Mouse (Mus musculus) hindbrain, embryonic 12.5 days (tissue): Measurements from ENCODE around the gene Ncam1. TPM values are rescaled to one million over a fixed set of nuclear protein-coding genes. Genes with fewer than 3 reads are reported as not detected.

ENCODE experiments used
- ATAC-seq: fragments of 200-750 bp; cut with Nextera tagmentation; 2 replicates; pipeline ENCODE4 v1.8.0; 2017; ENCODE audit warnings: moderate TSS enrichment; ENCODE audit not compliant: low FRiP score
- H3K27ac ChIP-seq: fragments of 300-500 bp; sonication (generic); 2 replicates; pipeline ENCODE4 v1.5.1; 2016; ENCODE audit warnings: mild to moderate bottlenecking
- H3K27me3 ChIP-seq: fragments of 300-500 bp; sonication (generic); 2 replicates; pipeline ENCODE4 v1.6.1; 2016; ENCODE audit warnings: mild to moderate bottlenecking
- H3K36me3 ChIP-seq: fragments of 300-500 bp; sonication (generic); 2 replicates; pipeline ENCODE4 v1.6.1; 2016; ENCODE audit warnings: mild to moderate bottlenecking
- H3K4me1 ChIP-seq: fragments of 300-500 bp; sonication (generic); 2 replicates; pipeline ENCODE4 v1.6.1; 2016
- H3K4me2 ChIP-seq: fragments of 300-500 bp; sonication (generic); replicated peaks from 2 replicates; pipeline ENCODE4 v1.6.1; 2016; ENCODE audit warnings: mild to moderate bottlenecking
- H3K4me3 ChIP-seq: fragments of 300-500 bp; sonication (generic); 2 replicates; pipeline ENCODE4 v1.5.1; 2016; ENCODE audit warnings: mild to moderate bottlenecking
- H3K9ac ChIP-seq: fragments of 300-500 bp; sonication (generic); 2 replicates; pipeline ENCODE4 v1.6.1; 2016; ENCODE audit warnings: mild to moderate bottlenecking, moderate library complexity
- H3K9me3 ChIP-seq: fragments of 300-500 bp; sonication (generic); replicated peaks from 2 replicates; pipeline ENCODE4 v1.6.1; 2016; ENCODE audit warnings: mild to moderate bottlenecking
- WGBS: fragments of 180-500 bp; shearing (Covaris S2); methylation state at CpG from one replicate; pipeline ENCODE4 v1.1.7; 2016; 5-methylcytosine and 5-hydroxymethylcytosine counted together
- polyA plus RNA-seq: library from polyadenylated mRNA; unstranded; fragments of >200 nt; fragmentation: Nextera tagmentation; extraction: Ambion mirVana; gene quantifications from 2 replicates; pipeline ENCODE4 v1.2.1, GENCODE M21; 2016

Ncam1 gene
- polyA plus RNA-seq, 1 experiment from 2014 or later: 239 TPM

DNA sequence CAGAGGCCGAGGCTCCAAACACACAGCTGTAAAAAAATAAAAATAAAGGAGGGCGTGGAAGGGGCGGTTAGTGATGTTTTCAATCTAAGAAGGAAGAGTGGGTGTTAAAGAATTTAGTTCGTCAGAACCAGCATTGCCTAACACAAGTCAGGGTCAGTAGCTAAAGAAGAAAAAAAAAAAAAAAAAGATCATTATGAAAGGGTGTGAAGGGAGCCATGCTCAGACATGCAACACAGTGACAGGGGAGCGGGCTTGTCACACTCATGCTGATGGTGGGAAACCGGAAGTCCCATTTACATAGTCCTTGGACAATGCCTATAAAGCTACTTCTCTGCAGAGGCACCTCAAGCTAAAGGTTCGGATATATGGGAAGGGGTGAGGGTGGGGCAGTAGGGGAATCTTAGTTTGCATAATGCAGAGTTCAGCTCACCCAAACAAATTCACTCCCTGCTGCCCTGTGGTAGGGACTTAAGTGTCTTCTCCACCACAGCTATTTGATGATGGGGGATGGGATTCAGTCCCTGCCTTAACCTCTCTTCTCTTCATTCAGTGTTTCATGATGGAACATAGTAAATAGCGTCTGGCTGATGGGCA lies 269.3 kb downstream of the Ncam1 start:
- Histone ChIP-seq H3K9ac (no peak overlapping the region), H3K27ac (no peak overlapping the region), H3K9me3 (no peaks in the 10 kb centered on the region), H3K27me3 (no peaks in the 10 kb centered on the region), H3K4me1 (peaks cover 44% of the 10 kb centered on the region), H3K4me2 (no peak overlapping the region), H3K4me3 (no peak overlapping the region), H3K36me3 (peaks cover 4% of the 10 kb centered on the region; the same call in 1 of the 2 replicates)
- ATAC-seq: no peak
- 70% methylated on average over 8 of the region's 8 CpGs for WGBS

GRCm38 (mm10) chr9:49528943-49529342 lies 269.8 kb downstream of the Ncam1 start:
- Histone ChIP-seq H3K36me3 (peaks cover 4% of the 10 kb centered on the region; the same call in 1 of the 2 replicates), H3K4me3 (no peak overlapping the region), H3K9me3 (no peaks in the 10 kb centered on the region), H3K4me1 (peaks cover 39% of the 10 kb centered on the region), H3K9ac (no peak overlapping the region), H3K4me2 (no peak overlapping the region), H3K27ac (no peak overlapping the region), H3K27me3 (no peaks in the 10 kb centered on the region)
- 62% methylated on average over 10 of the region's 10 CpGs for WGBS
- ATAC-seq: no peak

- Histone ChIP-seq H3K27me3 (no peaks in the 10 kb centered on the region), H3K4me1 (peaks cover 32% of the 10 kb centered on the region), H3K4me3 (no peak overlapping the region), H3K27ac (no peak overlapping the region), H3K4me2 (no peak overlapping the region), H3K36me3 (peaks cover 6% of the 10 kb centered on the region; the same call in 1 of the 2 replicates), H3K9ac (no peak overlapping the region), H3K9me3 (no peaks in the 10 kb centered on the region)
- WGBS: 68% methylated on average over 5 of the region's 5 CpGs
- ATAC-seq: no peak
Measured at GRCm38 (mm10) chr9:49528026-49528425, 270.7 kb downstream of the Ncam1 start.

DNA sequence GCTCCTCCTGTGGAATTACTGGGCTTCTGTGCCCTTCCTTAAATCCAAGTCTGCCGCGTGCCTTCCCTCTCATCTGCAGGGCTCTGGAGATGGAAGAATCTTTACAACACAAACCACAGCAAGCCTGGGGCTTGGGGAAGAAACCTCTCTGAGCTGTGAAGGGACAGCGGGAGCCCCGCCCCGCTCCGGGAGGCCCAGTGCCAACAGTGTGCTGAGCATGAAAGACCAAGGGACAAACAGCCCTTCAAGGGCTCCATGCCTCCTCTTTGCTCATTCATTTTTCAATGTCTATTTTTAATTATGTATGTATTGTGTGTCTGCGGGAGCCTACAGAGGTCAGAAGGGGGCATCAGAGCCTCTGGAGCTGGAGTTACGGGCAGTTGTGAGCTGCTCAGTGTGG lies 271.4 kb downstream of the Ncam1 start:
- Histone ChIP-seq H3K9me3 (no peaks in the 10 kb centered on the region), H3K27me3 (no peaks in the 10 kb centered on the region), H3K9ac (no peak overlapping the region), H3K27ac (peak overlapping the region; percentile 55), H3K4me2 (no peak overlapping the region), H3K36me3 (peaks cover 12% of the 10 kb centered on the region), H3K4me1 (peaks cover 32% of the 10 kb centered on the region), H3K4me3 (no peak overlapping the region)
- 45% methylated on average over 8 of the region's 8 CpGs for WGBS
- no peak for ATAC-seq

- no peak for ATAC-seq
- 81% methylated on average over 9 of the region's 9 CpGs for WGBS
- Histone ChIP-seq H3K4me2 (no peak overlapping the region), H3K27me3 (no peaks in the 10 kb centered on the region), H3K36me3 (peaks cover 17% of the 10 kb centered on the region), H3K9ac (no peak overlapping the region), H3K4me3 (no peak overlapping the region), H3K27ac (0 out of 2 replicates have a peak overlapping the region, but pooled peaks have one; percentile 8), H3K4me1 (peaks cover 23% of the 10 kb centered on the region), H3K9me3 (no peaks in the 10 kb centered on the region)
Measured at GRCm38 (mm10) chr9:49524721-49525120, 274.0 kb downstream of the Ncam1 start.

- Histone ChIP-seq H3K9ac (no peak overlapping the region), H3K9me3 (no peaks in the 10 kb centered on the region), H3K4me1 (peaks cover 19% of the 10 kb centered on the region), H3K4me2 (no peak overlapping the region), H3K27me3 (no peaks in the 10 kb centered on the region), H3K27ac (no peak overlapping the region), H3K4me3 (no peak overlapping the region), H3K36me3 (peaks cover 26% of the 10 kb centered on the region)
- no peak for ATAC-seq
- 88% methylated on average over 9 of the region's 9 CpGs for whole genome bisulfite sequencing
Measured at GRCm38 (mm10) chr9:49523881-49524280, 274.8 kb downstream of the Ncam1 start.

DNA sequence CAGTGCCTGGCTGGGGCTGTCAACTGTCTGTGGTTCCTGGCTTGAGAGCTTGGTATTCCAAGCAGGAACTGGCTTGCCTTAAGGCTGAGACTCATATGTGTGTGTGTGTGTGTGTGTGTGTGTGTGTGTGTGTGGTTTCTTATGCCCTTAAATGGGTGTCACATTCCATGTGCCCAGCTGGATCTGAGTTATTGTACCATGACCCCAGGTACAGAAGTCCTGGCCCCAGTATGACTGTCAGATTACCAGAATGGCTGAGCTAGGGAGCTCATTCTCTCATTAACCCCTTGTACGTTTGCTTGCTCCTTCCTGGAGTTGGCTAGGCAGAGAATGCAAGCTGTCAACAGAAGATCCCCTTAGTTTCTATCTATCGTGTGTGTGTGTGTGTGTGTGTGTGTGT lies 284.4 kb downstream of the Ncam1 start:
- Histone ChIP-seq H3K27me3 (no peaks in the 10 kb centered on the region), H3K4me1 (peaks cover 5% of the 10 kb centered on the region; the same call in 1 of the 2 replicates), H3K9me3 (no peaks in the 10 kb centered on the region), H3K4me3 (no peak overlapping the region), H3K4me2 (no peak overlapping the region), H3K36me3 (peaks cover 50% of the 10 kb centered on the region), H3K27ac (no peak overlapping the region), H3K9ac (no peak overlapping the region)
- no peak for ATAC-seq
- WGBS: 54% methylated on average over 2 of the region's 2 CpGs

DNA sequence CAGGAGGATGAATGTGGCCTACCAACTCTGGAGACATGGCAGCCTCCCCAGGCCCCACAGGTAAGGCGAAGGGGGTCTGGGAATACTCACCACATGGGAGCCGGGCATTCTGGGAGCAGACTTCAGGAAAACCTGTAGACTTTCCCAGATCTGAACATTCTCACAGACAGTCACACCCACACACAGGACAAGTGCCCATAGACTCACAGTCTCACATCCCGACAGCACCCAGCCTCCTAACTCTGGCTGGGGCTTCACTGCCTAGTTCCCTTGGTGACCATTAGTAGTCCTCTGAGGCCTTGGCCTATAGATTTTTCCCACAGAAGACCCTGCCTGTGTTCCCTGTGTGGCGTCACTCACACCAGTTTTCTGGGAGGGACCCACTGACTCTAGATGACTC lies 288.1 kb downstream of the Ncam1 start:
- H3K4me3 ChIP-seq: no peak overlapping the region
- 96% methylated on average over 4 of the region's 4 CpGs for WGBS
- H3K4me1 ChIP-seq: no peaks in the 10 kb centered on the region
- H3K36me3 ChIP-seq: peaks cover 57% of the 10 kb centered on the region
- no peak overlapping the region for H3K9ac ChIP-seq
- no peak overlapping the region for H3K27ac ChIP-seq
- no peaks in the 10 kb centered on the region for H3K27me3 ChIP-seq
- ATAC-seq: no peak
- H3K4me2 ChIP-seq: no peak overlapping the region
- H3K9me3 ChIP-seq: no peaks in the 10 kb centered on the region

- Histone ChIP-seq H3K9me3 (no peaks in the 10 kb centered on the region), H3K9ac (no peak overlapping the region), H3K4me1 (no peaks in the 10 kb centered on the region), H3K4me2 (no peak overlapping the region), H3K36me3 (peaks cover 61% of the 10 kb centered on the region), H3K27me3 (no peaks in the 10 kb centered on the region), H3K27ac (no peak overlapping the region), H3K4me3 (no peak overlapping the region)
- WGBS: 93% methylated on average over 8 of the region's 8 CpGs
- ATAC-seq: no peak
Measured at GRCm38 (mm10) chr9:49509628-49510027, 289.1 kb downstream of the Ncam1 start.

DNA sequence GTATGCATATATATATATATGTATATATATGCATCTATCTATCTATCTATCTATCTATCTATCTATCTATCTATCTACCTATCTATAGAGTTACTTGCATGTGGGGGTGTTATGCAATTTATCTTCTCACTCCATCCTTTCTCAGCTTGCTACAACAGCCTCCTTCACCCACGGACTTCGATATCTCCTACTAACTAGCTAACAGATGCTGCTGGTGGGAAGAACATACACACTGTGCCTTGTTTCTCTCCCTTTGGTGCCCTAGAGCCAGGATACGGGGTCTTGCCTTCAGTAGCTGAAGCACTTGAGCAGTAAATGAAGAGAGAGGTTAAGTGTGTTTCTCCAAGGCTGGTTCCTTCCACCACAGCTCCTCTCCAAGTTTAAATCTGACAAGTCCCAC lies 289.6 kb downstream of the Ncam1 start:
- H3K36me3 ChIP-seq: peaks cover 61% of the 10 kb centered on the region
- WGBS: 100% methylated on average over 3 of the region's 3 CpGs
- ATAC-seq: no peak
- H3K9me3 ChIP-seq: no peaks in the 10 kb centered on the region
- no peak overlapping the region for H3K4me3 ChIP-seq
- H3K4me1 ChIP-seq: no peaks in the 10 kb centered on the region
- no peak overlapping the region for H3K9ac ChIP-seq
- H3K27ac ChIP-seq: no peak overlapping the region
- H3K27me3 ChIP-seq: no peaks in the 10 kb centered on the region
- H3K4me2 ChIP-seq: no peak overlapping the region

GRCm38 (mm10) chr9:49507829-49508585 lies 290.7 kb downstream of the Ncam1 start:
- Histone ChIP-seq H3K36me3 (peaks cover 63% of the 10 kb centered on the region), H3K4me2 (no peak overlapping the region), H3K9me3 (no peaks in the 10 kb centered on the region), H3K4me3 (no peak overlapping the region), H3K9ac (no peak overlapping the region), H3K27ac (no peak overlapping the region; the same call in 1 of the 2 replicates), H3K4me1 (no peaks in the 10 kb centered on the region), H3K27me3 (no peaks in the 10 kb centered on the region)
- 91% methylated on average over 9 of the region's 9 CpGs for WGBS
- ATAC-seq: no peak

- WGBS: 79% methylated on average over 5 of the region's 5 CpGs
- H3K4me3 ChIP-seq: no peak overlapping the region
- no peak for ATAC-seq
- H3K4me1 ChIP-seq: no peaks in the 10 kb centered on the region
- no peak overlapping the region for H3K27ac ChIP-seq
- no peaks in the 10 kb centered on the region for H3K9me3 ChIP-seq
- no peaks in the 10 kb centered on the region for H3K27me3 ChIP-seq
- H3K4me2 ChIP-seq: no peak overlapping the region
- H3K36me3 ChIP-seq: peaks cover 50% of the 10 kb centered on the region
- H3K9ac ChIP-seq: no peak overlapping the region
Measured at GRCm38 (mm10) chr9:49504658-49505057, 294.1 kb downstream of the Ncam1 start.

- Histone ChIP-seq H3K4me3 (no peak overlapping the region), H3K27me3 (no peaks in the 10 kb centered on the region), H3K9ac (no peak overlapping the region), H3K4me1 (no peaks in the 10 kb centered on the region), H3K27ac (no peak overlapping the region), H3K9me3 (no peaks in the 10 kb centered on the region), H3K36me3 (peaks cover 27% of the 10 kb centered on the region), H3K4me2 (no peak overlapping the region)
- ATAC-seq: no peak
- WGBS: 95% methylated on average over 4 of the region's 4 CpGs
Measured at GRCm38 (mm10) chr9:49502245-49502644, 296.5 kb downstream of the Ncam1 start.
